Mouse (Mus musculus): ENCODE results near the gene Sp2. TPM values are rescaled to one million over a fixed set of nuclear protein-coding genes. Genes with fewer than 3 reads are reported as not detected.

Gene Sp2
- total and polyA plus RNA-seq, 2 experiments from 2014 or later: 7.3 to 14.4 TPM

- H3K27ac ChIP-seq: peak overlapping the region; percentile 98
- H3K27me3 ChIP-seq (ENCODE audit: insufficient read depth, low read length): no peaks in the 10 kb centered on the region
- peak overlapping the region; percentile 87 for H3K9ac ChIP-seq (replicated peaks; ENCODE audit: low read length)
- H3K4me1 ChIP-seq (ENCODE audit: insufficient read depth, low read length): peaks cover 9% of the 10 kb centered on the region
- H3K4me2 ChIP-seq (ENCODE audit: low read depth, low read length): peak overlapping the region; percentile 87
- peak; percentile 4; the same call in 1 of the 2 replicates for TF ChIP-seq CTCF (IDR thresholded peaks at IDR 0.05; ENCODE audit: low read depth)
- DNase-seq (ENCODE audit: low spot score): peak; percentile 100
- H3K4me3 ChIP-seq (ENCODE audit: low read length): peak overlapping the region; percentile 64
- peak; percentile 98 for ATAC-seq
- no peaks in the 10 kb centered on the region for H3K36me3 ChIP-seq (ENCODE audit: insufficient read depth, low read length)
- no peaks in the 10 kb centered on the region for H3K9me3 ChIP-seq (ENCODE audit: low read length)
- WGBS: under 1% methylated on average over 45 of the region's 45 CpGs
Measured at GRCm38 (mm10) chr11:96977606-96978400, 5.0 kb downstream of the Sp2 start.

GRCm38 (mm10) chr11:96976911-96977591, 5.7 kb downstream of the Sp2 start:
- Histone ChIP-seq H3K27me3 (ENCODE audit: insufficient read depth, low read length) (no peaks in the 10 kb centered on the region), H3K4me2 (ENCODE audit: low read depth, low read length) (peak overlapping the region; percentile 67), H3K9ac (replicated peaks; ENCODE audit: low read length) (peak overlapping the region; percentile 87), H3K36me3 (ENCODE audit: insufficient read depth, low read length) (no peaks in the 10 kb centered on the region), H3K4me1 (ENCODE audit: insufficient read depth, low read length) (peaks cover 9% of the 10 kb centered on the region), H3K4me3 (ENCODE audit: low read length) (peak overlapping the region; percentile 64), H3K9me3 (ENCODE audit: low read length) (no peaks in the 10 kb centered on the region), H3K27ac (peak overlapping the region; percentile 98)
- DNase-seq (ENCODE audit: low spot score) (peak; percentile 93), ATAC-seq (peak; percentile 78)
- TF ChIP-seq CTCF (IDR thresholded peaks at IDR 0.05; ENCODE audit: low read depth): no peak; the same call in 1 of the 2 replicates
- WGBS: 3% methylated on average over 40 of the region's 50 CpGs

GRCm38 (mm10) chr11:96976379-96976687, 6.4 kb downstream of the Sp2 start:
- DNase-seq (ENCODE audit: low spot score): no peak
- Histone ChIP-seq H3K27me3 (ENCODE audit: insufficient read depth, low read length) (no peaks in the 10 kb centered on the region), H3K27ac (peak overlapping the region; percentile 98), H3K9me3 (ENCODE audit: low read length) (no peaks in the 10 kb centered on the region), H3K4me3 (ENCODE audit: low read length) (peak overlapping the region; percentile 64), H3K4me2 (ENCODE audit: low read depth, low read length) (peak overlapping the region; percentile 67), H3K36me3 (ENCODE audit: insufficient read depth, low read length) (no peaks in the 10 kb centered on the region), H3K9ac (replicated peaks; ENCODE audit: low read length) (peak overlapping the region; percentile 87; the same call in 1 of the 2 replicates), H3K4me1 (ENCODE audit: insufficient read depth, low read length) (peaks cover 9% of the 10 kb centered on the region)
- ATAC-seq: no peak
- no peak for TF ChIP-seq CTCF (IDR thresholded peaks at IDR 0.05; ENCODE audit: low read depth)
- WGBS: 21% methylated on average over 3 of the region's 3 CpGs

- Histone ChIP-seq H3K9me3 (ENCODE audit: low read length) (no peaks in the 10 kb centered on the region), H3K27ac (peak overlapping the region; percentile 98), H3K36me3 (ENCODE audit: insufficient read depth, low read length) (no peaks in the 10 kb centered on the region), H3K4me1 (ENCODE audit: insufficient read depth, low read length) (peaks cover 9% of the 10 kb centered on the region), H3K27me3 (ENCODE audit: insufficient read depth, low read length) (no peaks in the 10 kb centered on the region), H3K4me3 (ENCODE audit: low read length) (peak overlapping the region; percentile 64; the same call in 1 of the 2 replicates), H3K4me2 (ENCODE audit: low read depth, low read length) (peak overlapping the region; percentile 67), H3K9ac (replicated peaks; ENCODE audit: low read length) (0 out of 2 replicates have a peak overlapping the region, but pooled peaks have one; percentile 87)
- WGBS: 62% methylated on average over 10 of the region's 10 CpGs
- no peak for TF ChIP-seq CTCF (IDR thresholded peaks at IDR 0.05; ENCODE audit: low read depth)
- ATAC-seq (no peak), DNase-seq (ENCODE audit: low spot score) (no peak)
Measured at GRCm38 (mm10) chr11:96975511-96976378, 7.0 kb downstream of the Sp2 start.

- TF ChIP-seq CTCF (IDR thresholded peaks at IDR 0.05; ENCODE audit: low read depth): no peak
- no peaks in the 10 kb centered on the region for H3K27me3 ChIP-seq (ENCODE audit: insufficient read depth, low read length)
- no peaks in the 10 kb centered on the region for H3K9me3 ChIP-seq (ENCODE audit: low read length)
- H3K9ac ChIP-seq (replicated peaks; ENCODE audit: low read length): no peak overlapping the region
- no peak for ATAC-seq
- no peak overlapping the region for H3K27ac ChIP-seq
- no peaks in the 10 kb centered on the region for H3K36me3 ChIP-seq (ENCODE audit: insufficient read depth, low read length)
- H3K4me2 ChIP-seq (ENCODE audit: low read depth, low read length): no peak overlapping the region
- DNase-seq (ENCODE audit: low spot score): no peak
- H3K4me3 ChIP-seq (ENCODE audit: low read length): no peak overlapping the region
- peaks cover 15% of the 10 kb centered on the region for H3K4me1 ChIP-seq (ENCODE audit: insufficient read depth, low read length)
- WGBS: 85% methylated on average over 5 of the region's 5 CpGs
Measured at GRCm38 (mm10) chr11:96974813-96975212, 7.9 kb downstream of the Sp2 start.

GRCm38 (mm10) chr11:96973426-96973964, 9.3 kb downstream of the Sp2 start:
- peak; percentile 49 for DNase-seq (ENCODE audit: low spot score)

More at GRCm38 (mm10) chr11:96973426-96973964, 9.3 kb downstream of the Sp2 start:
- Histone ChIP-seq H3K4me2 (ENCODE audit: low read depth, low read length) (no peak overlapping the region), H3K9ac (replicated peaks; ENCODE audit: low read length) (no peak overlapping the region), H3K36me3 (ENCODE audit: insufficient read depth, low read length) (no peaks in the 10 kb centered on the region), H3K4me3 (ENCODE audit: low read length) (no peak overlapping the region), H3K27me3 (ENCODE audit: insufficient read depth, low read length) (no peaks in the 10 kb centered on the region), H3K9me3 (ENCODE audit: low read length) (no peaks in the 10 kb centered on the region), H3K27ac (peak overlapping the region; percentile 67; the same call in 1 of the 2 replicates), H3K4me1 (ENCODE audit: insufficient read depth, low read length) (peaks cover 15% of the 10 kb centered on the region)
- TF ChIP-seq CTCF (IDR thresholded peaks at IDR 0.05; ENCODE audit: low read depth): no peak; the same call in 1 of the 2 replicates
- no peak for ATAC-seq
- 50% methylated on average over 5 of the region's 5 CpGs for WGBS

Data from hindbrain, postnatal 0 days (tissue).